Mouse (Mus musculus): ENCODE measurements at regions not wholly inside any gene's neighbourhood (a gene's known extent, or its start where the extent isn't known, plus 50 kb on each side); places are given as distances from the start of the nearest gene placed in this dataset.
A peak's percentile ranks its signal among the peaks of the same experiment; 100 is the strongest.

- DNase-seq (ENCODE audit: extremely low spot score in 1 of 2, low spot score in 1 of 2): no peak
Observed at GRCm38 (mm10) chr8:103851286-103851685, 250.1 kb upstream of the Cdh5 start.

- DNase-seq (ENCODE audit: extremely low spot score in 1 of 2, low spot score in 1 of 2): no peak
Observed at GRCm38 (mm10) chr8:103853048-103853447, 248.4 kb upstream of the Cdh5 start.

GRCm38 (mm10) chr8:103855291-103855690 is 246.1 kb upstream of the Cdh5 start:
- no peak for DNase-seq (ENCODE audit: extremely low spot score in 1 of 2, low spot score in 1 of 2)

- no peak for DNase-seq (ENCODE audit: extremely low spot score in 1 of 2, low spot score in 1 of 2)
Observed at GRCm38 (mm10) chr8:103859130-103859529, 242.3 kb upstream of the Cdh5 start.

GRCm38 (mm10) chr8:103873598-103874502 is 227.6 kb upstream of the Cdh5 start:
- DNase-seq (ENCODE audit: extremely low spot score in 1 of 2, low spot score in 1 of 2): no peak

- DNase-seq (ENCODE audit: extremely low spot score in 1 of 2, low spot score in 1 of 2): no peak
Observed at GRCm38 (mm10) chr8:103874506-103874905, 226.9 kb upstream of the Cdh5 start.

- no peak for DNase-seq (ENCODE audit: extremely low spot score in 1 of 2, low spot score in 1 of 2)
Observed at GRCm38 (mm10) chr8:103879505-103879904, 221.9 kb upstream of the Cdh5 start.

- DNase-seq (ENCODE audit: extremely low spot score in 1 of 2, low spot score in 1 of 2): no peak
Observed at GRCm38 (mm10) chr8:103880431-103881145, 220.8 kb upstream of the Cdh5 start.

GRCm38 (mm10) chr8:103881146-103881486 is 220.3 kb upstream of the Cdh5 start:
- DNase-seq (ENCODE audit: extremely low spot score in 1 of 2, low spot score in 1 of 2): peak in 1 of 2 experiments; percentile 31

- no peak for DNase-seq (ENCODE audit: extremely low spot score in 1 of 2, low spot score in 1 of 2)
Observed at GRCm38 (mm10) chr8:103884873-103885780, 216.3 kb upstream of the Cdh5 start.

GRCm38 (mm10) chr8:103894589-103894988 is 206.8 kb upstream of the Cdh5 start:
- DNase-seq (ENCODE audit: extremely low spot score in 1 of 2, low spot score in 1 of 2): no peak

- DNase-seq (ENCODE audit: extremely low spot score in 1 of 2, low spot score in 1 of 2): no peak
Observed at GRCm38 (mm10) chr8:103895132-103895531, 206.3 kb upstream of the Cdh5 start.

GRCm38 (mm10) chr8:103897463-103897862 is 204.0 kb upstream of the Cdh5 start:
- DNase-seq (ENCODE audit: extremely low spot score in 1 of 2, low spot score in 1 of 2): no peak

GRCm38 (mm10) chr8:103902516-103902915 is 198.9 kb upstream of the Cdh5 start:
- DNase-seq (ENCODE audit: extremely low spot score in 1 of 2, low spot score in 1 of 2): no peak

- no peak for DNase-seq (ENCODE audit: extremely low spot score in 1 of 2, low spot score in 1 of 2)
Observed at GRCm38 (mm10) chr8:103903635-103904034, 197.8 kb upstream of the Cdh5 start.

- DNase-seq (ENCODE audit: extremely low spot score in 1 of 2, low spot score in 1 of 2): no peak
Observed at GRCm38 (mm10) chr8:103907662-103908061, 193.8 kb upstream of the Cdh5 start.

GRCm38 (mm10) chr8:103911287-103912015 is 190.0 kb upstream of the Cdh5 start:
- no peak for DNase-seq (ENCODE audit: extremely low spot score in 1 of 2, low spot score in 1 of 2)

GRCm38 (mm10) chr8:103912983-103913926 is 188.2 kb upstream of the Cdh5 start:
- DNase-seq (ENCODE audit: extremely low spot score in 1 of 2, low spot score in 1 of 2): no peak
